8 mouse cellular contexts compared by ENCODE assay signal in genomic region chr14:25633539-25634300, GRCm38 (mm10).
DNase-seq lines count a peak whose midpoint lies in the region; ATAC-seq lines count a peak whose summit lies in the region.

No protein-coding gene starts in this region.

- no peak overlapping the region for H3K4me3 ChIP-seq in limb, embryonic 15.5 days

- ATAC-seq in limb, embryonic 15.5 days (ENCODE audit: insufficient number of reproducible peaks, low FRiP score, low TSS enrichment, low read depth), result no peak

- peak overlapping the region; percentile 63 for H3K27ac ChIP-seq in limb, embryonic 15.5 days

- peaks cover 62% of the 10 kb centered on the region for H3K4me1 ChIP-seq in limb, embryonic 15.5 days

- no peaks in the 10 kb centered on the region for H3K27me3 ChIP-seq in limb, embryonic 15.5 days

- peaks cover 43% of the 10 kb centered on the region for H3K36me3 ChIP-seq in limb, embryonic 15.5 days

- H3K4me2 ChIP-seq in limb, embryonic 15.5 days, result no peak overlapping the region

- H3K9me3 ChIP-seq in limb, embryonic 15.5 days, result no peaks in the 10 kb centered on the region

- 69% methylated on average over 14 of the region's 14 CpGs for WGBS in limb, embryonic 15.5 days

- H3K9ac ChIP-seq in limb, embryonic 15.5 days, result no peak overlapping the region

- peak; percentile 61 for DNase-seq in layer of hippocampus, adult 11-12 months (ENCODE audit: low spot score)
- DNase-seq in layer of hippocampus, adult 9-11 months, result no peak
- peak; percentile 68 to 70 for DNase-seq in cerebellum, adult 18-20 months
- peak; percentile 49 to 61 for DNase-seq in heart, adult 9 months (ENCODE audit: low spot score in 2 of 2)
- DNase-seq in embryo, embryonic 9.5 days (ENCODE audit: extremely low spot score), result no peak
- DNase-seq in urinary bladder, postnatal 10 days (ENCODE audit: low spot score), result no peak
- no peak for DNase-seq in thymus, postnatal 4 days

Comparison
In these comparisons a context has a peak if more than half of its experiments do, and no peak if none do; other contexts are left out.
1. DNase-seq: peak in layer of hippocampus, adult 11-12 months (single experiment), cerebellum, adult 18-20 months (2 of 2) and heart, adult 9 months (2 of 2); none in layer of hippocampus, adult 9-11 months (single experiment), embryo, embryonic 9.5 days (single experiment), urinary bladder, postnatal 10 days (single experiment) and thymus, postnatal 4 days (single experiment).